Mouse (Mus musculus) granulocyte monocyte progenitor cell, adult 5-6 weeks (primary cell): ENCODE results near the gene Rprml. TPM values are rescaled to one million over a fixed set of nuclear protein-coding genes. Genes with fewer than 3 reads are reported as not detected.
A peak's percentile ranks its signal among the peaks of the same experiment; 100 is the strongest.

ENCODE experiments used
- ATAC-seq: replicated peaks from 2 replicates; pipeline ENCODE4 v1.8.0; 2016; ENCODE audit warnings: mild to moderate bottlenecking, moderate TSS enrichment, inconsistent platforms; ENCODE audit not compliant: poor library complexity, severe bottlenecking
- total RNA-seq, 2 experiments: library from RNA; stranded (forward) in 1 of 2; stranded (reverse) in 1 of 2; fragments of 200-712, 200-1000 nt in 1 of 2; fragments of >200 nt in 1 of 2; fragmentation: Nextera tagmentation in 1 of 2; gene quantifications; 2 replicates each; pipeline ENCODE4 v1.2.3; 2014 to 2017

Gene Rprml
- total RNA-seq (2014; fragmentation: Nextera tagmentation), result not detected in 2 replicates
- total RNA-seq (2017), result not detected in 2 replicates

GRCm38 (mm10) chr11:103649301-103649982 lies at the start of gene Rprml:
Gene Rprml, plus strand, starts transcription at chr11:103649570.
- peak; percentile 30 for ATAC-seq

GRCm38 (mm10) chr11:103606611-103607010 lies 42.8 kb upstream of the Rprml start:
- ATAC-seq, result peak; percentile 48; the same call in 1 of the 2 replicates

- no peak for ATAC-seq
Measured at GRCm38 (mm10) chr11:103610772-103611171, 38.6 kb upstream of the Rprml start.

- no peak for ATAC-seq
Measured at GRCm38 (mm10) chr11:103621040-103621439, 28.3 kb upstream of the Rprml start, which contains the start of gene Gm884. Gene Gm884, minus strand, starts transcription at chr11:103621140.

- no peak for ATAC-seq
Measured at GRCm38 (mm10) chr11:103627453-103627852, 21.9 kb upstream of the Rprml start.

- ATAC-seq, result no peak
Measured at GRCm38 (mm10) chr11:103634806-103635205, 14.6 kb upstream of the Rprml start.

GRCm38 (mm10) chr11:103635481-103635880 lies 13.9 kb upstream of the Rprml start:
- ATAC-seq, result no peak

- no peak for ATAC-seq
Measured at GRCm38 (mm10) chr11:103636261-103636660, 13.1 kb upstream of the Rprml start.

GRCm38 (mm10) chr11:103638790-103639189 lies 10.6 kb upstream of the Rprml start, which contains the start of gene Lyzl6:
Gene Lyzl6, minus strand, starts transcription at chr11:103638890.
- ATAC-seq, result no peak

- peak; percentile 73 for ATAC-seq
Measured at GRCm38 (mm10) chr11:103639407-103639946, 9.9 kb upstream of the Rprml start.

- no peak for ATAC-seq
Measured at GRCm38 (mm10) chr11:103643211-103643610, 6.2 kb upstream of the Rprml start.

- ATAC-seq, result no peak
Measured at GRCm38 (mm10) chr11:103645731-103646130, 3.6 kb upstream of the Rprml start.

- ATAC-seq, result no peak
Measured at GRCm38 (mm10) chr11:103646301-103646700, 3.1 kb upstream of the Rprml start.

GRCm38 (mm10) chr11:103647921-103648620 lies 1.3 kb upstream of the Rprml start:
- ATAC-seq, result no peak

- no peak for ATAC-seq
Measured at GRCm38 (mm10) chr11:103648656-103649055, 714 bp upstream of the Rprml start.

GRCm38 (mm10) chr11:103649983-103650493 lies 668 bp downstream of the Rprml start:
- ATAC-seq, result no peak; the same call in 1 of the 2 replicates

GRCm38 (mm10) chr11:103651426-103651825 lies 2.1 kb downstream of the Rprml start:
- no peak for ATAC-seq

- no peak for ATAC-seq
Measured at GRCm38 (mm10) chr11:103653359-103653965, 4.1 kb downstream of the Rprml start.

- ATAC-seq, result peak; percentile 44; the same call in 1 of the 2 replicates
Measured at GRCm38 (mm10) chr11:103656520-103656919, 7.2 kb downstream of the Rprml start.

- ATAC-seq, result no peak
Measured at GRCm38 (mm10) chr11:103658189-103658588, 8.8 kb downstream of the Rprml start.

GRCm38 (mm10) chr11:103661863-103662262 lies 12.5 kb downstream of the Rprml start:
- no peak for ATAC-seq
